Mouse (Mus musculus): ENCODE measurements around the gene Srp68.

DNA sequence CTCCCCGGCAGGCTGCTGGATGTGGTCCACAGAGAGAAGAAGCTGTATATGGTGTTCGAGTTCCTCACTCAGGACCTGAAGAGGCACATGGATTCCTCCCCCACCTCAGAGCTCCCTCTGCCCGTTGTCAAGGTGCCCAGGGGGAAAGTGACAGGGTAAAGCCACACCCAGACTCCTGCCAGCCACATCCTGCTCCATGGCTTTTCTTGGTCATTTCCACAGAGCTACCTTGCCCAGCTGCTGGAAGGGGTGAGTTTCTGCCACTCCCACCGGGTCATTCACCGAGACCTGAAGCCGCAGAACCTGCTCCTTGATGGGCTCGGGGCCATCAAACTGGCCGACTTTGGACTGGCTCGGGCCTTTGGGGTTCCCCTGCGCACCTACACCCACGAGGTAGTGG, 57.5 kb downstream of the Srp68 start:
- TF ChIP-seq POLR2A (IDR thresholded peaks at IDR 0.05; ENCODE audit: extremely low read depth, insufficient read depth, low read length) = no peak
- TF ChIP-seq CTCF (IDR thresholded peaks at IDR 0.05; ENCODE audit: low read depth, low read length) = no peak
